Mouse (Mus musculus): ENCODE measurements around the gene Pgam2. TPM values are rescaled to one million over a fixed set of nuclear protein-coding genes. Genes with fewer than 3 reads are reported as not detected.
A peak's percentile ranks its signal among the peaks of the same experiment; 100 is the strongest.

Gene Pgam2
- total RNA-seq, 1 experiment from 2014 or later, result not detected

GRCm38 (mm10) chr11:5807956-5808355, 4.4 kb upstream of the Pgam2 start:
- DNase-seq, result no peak

DNA sequence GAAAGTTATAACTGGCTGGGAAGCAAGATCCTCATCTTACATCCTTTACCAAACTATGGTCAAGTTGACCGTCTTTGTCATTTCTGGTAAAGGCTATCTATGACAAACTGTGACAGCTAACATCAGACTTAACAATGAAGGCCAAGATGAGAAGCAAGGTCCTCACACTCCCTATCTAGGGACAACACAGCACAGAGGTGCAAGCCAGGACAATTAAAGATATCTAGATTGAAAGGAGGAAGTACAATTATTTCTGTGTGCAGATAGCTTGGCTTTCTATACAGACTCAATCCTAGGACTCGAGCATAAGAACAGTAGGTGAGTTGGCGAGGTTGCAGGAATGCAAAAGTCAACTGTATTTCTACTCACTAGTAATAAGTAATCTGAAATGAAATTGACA, 2.2 kb upstream of the Pgam2 start:
- no peak for DNase-seq

GRCm38 (mm10) chr11:5804174-5804573, 641 bp upstream of the Pgam2 start:
- no peak for DNase-seq

DNA sequence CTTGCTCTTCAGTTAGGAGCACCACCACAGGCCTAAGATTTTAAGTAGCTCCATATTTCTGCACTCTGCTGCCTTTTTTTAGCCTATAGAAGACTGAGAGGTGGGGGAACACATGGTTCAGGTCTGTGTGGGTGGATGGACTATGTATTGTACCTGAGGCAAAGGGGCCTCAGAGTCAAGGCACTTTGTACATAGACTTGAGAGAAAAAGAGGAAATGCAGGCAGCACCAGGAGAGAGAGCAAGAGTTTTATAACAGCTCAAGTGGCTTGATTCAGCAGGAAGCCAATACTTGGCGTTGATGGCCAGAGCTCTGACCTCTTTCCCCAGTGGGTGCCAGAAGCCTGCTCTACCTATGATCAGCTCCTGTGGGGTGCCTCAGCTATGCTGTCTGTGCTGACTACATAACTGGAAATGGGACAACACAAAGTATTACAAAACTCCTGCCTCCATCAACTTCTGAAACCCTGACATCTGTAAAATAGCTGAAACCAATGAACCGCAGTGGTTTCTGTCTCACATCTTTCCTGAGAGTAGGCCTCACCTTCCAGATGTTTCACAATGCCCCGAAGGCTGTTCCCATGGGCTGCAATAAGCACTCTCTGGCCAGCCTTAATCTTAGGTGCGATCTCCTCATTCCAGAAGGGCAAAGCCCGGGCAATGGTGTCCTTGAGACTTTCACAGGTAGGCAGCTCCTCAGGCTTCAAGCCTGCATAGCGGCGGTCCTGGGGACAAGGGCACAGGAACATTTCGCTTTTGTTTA, 896 bp downstream of the Pgam2 start:
- DNase-seq, result peak; percentile 17

- no peak for DNase-seq
Observed at GRCm38 (mm10) chr11:5802005-5802404, 1.5 kb downstream of the Pgam2 start.

- DNase-seq, result no peak
Observed at GRCm38 (mm10) chr11:5801511-5801910, 2.0 kb downstream of the Pgam2 start.

DNA sequence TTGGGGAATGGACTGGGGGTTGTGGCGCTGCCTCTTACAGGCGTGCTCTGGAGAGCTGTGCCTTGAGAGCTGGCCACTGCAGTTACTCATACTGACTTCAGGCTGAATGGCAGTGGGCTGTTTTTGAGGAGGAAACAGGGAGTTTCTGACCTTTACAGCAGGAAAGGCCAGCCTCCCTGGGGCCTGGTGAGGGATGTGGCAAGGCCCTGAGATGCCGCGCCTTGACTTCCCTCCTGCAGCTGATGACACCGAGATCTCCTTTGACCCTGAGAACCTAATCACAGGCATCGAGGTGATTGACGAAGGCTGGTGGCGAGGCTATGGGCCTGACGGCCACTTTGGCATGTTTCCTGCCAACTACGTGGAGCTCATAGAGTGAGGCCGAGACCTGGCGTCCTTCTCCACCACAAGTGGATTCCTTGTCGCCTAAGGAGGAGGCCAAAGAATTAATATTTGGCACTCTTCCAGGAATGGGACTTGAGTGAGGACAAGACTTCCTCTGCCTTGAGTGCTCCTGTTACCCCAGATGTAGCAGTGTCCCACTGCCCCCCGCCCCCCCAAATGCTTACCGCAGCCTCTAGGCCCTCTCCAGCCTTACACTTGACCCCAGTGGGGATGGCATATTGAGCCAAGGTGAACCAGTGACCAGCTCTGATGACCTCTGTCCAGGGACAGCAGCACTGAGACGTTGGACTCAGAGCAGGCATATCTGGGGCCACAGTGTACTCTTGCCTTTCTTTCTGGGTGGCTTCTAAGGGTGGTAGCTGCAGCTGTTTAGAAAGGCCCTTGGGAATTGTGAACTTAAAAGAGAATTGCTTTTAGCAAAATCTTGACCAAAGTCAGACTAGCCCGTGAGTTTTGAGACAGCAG, 3.7 kb downstream of the Pgam2 start:
- peak; percentile 44 for DNase-seq

GRCm38 (mm10) chr11:5797928-5798327, 5.6 kb downstream of the Pgam2 start:
- DNase-seq, result no peak

- no peak for DNase-seq
Observed at GRCm38 (mm10) chr11:5797371-5797770, 6.2 kb downstream of the Pgam2 start.

- no peak for DNase-seq
Observed at GRCm38 (mm10) chr11:5796939-5797338, 6.6 kb downstream of the Pgam2 start.

DNA sequence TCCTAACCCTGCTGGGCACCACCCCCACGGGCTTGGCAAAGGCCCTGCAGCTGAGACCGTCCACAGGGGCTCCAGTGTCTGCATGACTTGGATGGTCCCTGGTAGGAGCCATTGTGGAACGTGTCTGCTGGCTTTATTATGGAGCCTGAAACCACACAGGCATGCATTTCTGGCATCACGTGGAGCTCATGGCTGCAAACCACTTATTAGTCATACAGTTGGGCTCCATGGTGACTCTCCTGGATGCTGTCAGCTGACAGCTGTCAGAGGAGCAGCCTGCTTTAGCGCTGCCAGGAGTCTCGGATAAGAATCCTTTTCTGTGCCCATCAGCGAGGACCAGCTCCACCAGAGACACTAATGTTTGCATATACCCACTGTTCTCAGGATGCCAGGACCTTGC, 7.8 kb downstream of the Pgam2 start:
- DNase-seq, result peak; percentile 41

DNA sequence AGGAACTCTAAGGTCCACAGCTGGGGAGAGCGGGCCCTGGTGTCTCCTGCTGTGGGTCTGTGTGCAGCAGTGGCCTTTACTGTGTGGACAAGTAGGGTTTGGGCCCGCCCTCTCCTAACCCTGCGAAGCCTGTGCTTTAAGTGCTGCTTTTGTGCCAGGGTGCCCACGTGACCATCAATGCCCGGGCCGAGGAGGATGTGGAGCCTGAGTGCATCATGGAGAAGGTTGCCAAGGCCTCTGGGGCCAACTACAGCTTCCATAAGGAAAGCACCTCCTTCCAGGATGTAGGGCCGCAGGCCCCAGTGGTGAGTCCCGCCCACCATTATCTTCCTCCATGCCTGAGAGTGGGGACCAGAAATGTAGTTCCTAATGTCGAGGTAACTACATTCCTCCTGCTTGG, 8.2 kb downstream of the Pgam2 start:
- DNase-seq, result no peak

GRCm38 (mm10) chr11:5790431-5790830, 13.1 kb downstream of the Pgam2 start:
- DNase-seq, result no peak

- no peak for DNase-seq
Observed at GRCm38 (mm10) chr11:5789754-5790333, 13.7 kb downstream of the Pgam2 start.

- DNase-seq, result peak; percentile 62
Observed at GRCm38 (mm10) chr11:5789071-5789753, 14.3 kb downstream of the Pgam2 start.

DNA sequence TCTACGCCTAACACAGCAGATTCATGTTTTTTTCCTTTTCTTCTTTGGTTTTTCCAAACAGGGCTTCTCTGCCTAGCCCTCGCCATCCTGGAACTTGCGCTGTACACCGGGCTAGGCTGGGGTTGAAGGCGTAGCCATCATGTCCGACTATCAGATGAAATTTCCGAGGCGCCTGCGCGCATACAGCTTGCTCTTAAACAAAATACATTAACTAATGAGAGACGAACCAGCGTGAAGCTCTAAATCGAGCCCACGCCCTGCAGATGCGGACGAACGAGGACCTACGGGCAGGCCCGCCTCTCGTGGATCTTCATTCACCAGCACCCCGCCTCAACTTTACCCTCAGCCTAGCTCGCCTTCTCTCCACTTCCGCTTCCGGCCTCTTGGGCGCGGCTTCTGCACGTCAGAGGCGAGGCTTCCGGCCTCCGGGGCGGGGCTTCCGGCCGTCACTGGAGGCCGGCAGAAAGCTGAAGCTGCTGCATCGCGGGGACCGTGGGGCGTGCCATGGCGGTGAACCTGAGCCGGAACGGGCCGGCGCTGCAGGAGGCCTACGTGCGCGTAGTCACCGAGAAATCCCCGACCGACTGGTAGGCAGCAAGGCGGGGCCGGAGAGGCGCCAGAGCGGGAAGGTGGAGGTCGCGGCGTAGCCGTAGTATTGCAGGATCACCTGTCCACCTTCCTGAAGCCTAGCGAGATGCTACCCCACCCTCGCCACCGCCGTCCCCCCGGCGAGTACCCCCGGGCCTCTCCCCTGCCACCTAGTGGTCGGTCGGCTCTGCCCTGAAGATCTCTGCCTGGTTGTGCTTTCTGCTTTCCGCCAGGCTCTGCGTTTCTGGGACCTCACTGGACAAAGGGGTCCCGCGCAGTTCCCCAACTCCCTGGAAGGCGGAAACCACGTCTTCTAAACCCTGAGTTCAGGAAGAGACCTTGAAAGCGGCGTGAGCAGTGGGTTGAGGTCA, 15.2 kb downstream of the Pgam2 start, which contains the start of gene Dbnl:
TSS of gene Dbnl (plus strand) at position 433 of the 959 bp plus-strand sequence.
- DNase-seq, result peak; percentile 98

GRCm38 (mm10) chr11:5787671-5788055, 15.9 kb downstream of the Pgam2 start:
- DNase-seq, result no peak

DNA sequence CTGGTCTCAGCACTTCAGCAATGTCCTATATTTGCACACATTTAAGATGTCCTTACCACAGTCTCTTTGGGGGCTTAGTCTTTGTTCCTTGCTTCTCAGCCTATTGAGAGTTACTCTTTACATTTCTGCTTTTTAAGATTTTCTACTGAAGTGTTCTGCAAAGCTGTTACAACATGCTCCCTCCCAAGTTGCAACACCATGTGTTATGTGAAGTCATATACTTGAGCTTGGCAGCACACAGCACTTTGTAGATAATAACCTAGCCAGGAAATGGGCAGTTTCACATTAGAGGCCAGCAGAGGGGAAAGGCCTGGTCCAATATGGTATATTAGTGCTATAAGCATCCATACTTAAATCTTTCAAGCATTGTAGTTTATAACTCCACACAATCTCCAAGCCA, 17.8 kb downstream of the Pgam2 start:
- DNase-seq, result peak; percentile 17

GRCm38 (mm10) chr11:5782199-5782944, 21.2 kb downstream of the Pgam2 start:
- DNase-seq, result peak; percentile 54

DNA sequence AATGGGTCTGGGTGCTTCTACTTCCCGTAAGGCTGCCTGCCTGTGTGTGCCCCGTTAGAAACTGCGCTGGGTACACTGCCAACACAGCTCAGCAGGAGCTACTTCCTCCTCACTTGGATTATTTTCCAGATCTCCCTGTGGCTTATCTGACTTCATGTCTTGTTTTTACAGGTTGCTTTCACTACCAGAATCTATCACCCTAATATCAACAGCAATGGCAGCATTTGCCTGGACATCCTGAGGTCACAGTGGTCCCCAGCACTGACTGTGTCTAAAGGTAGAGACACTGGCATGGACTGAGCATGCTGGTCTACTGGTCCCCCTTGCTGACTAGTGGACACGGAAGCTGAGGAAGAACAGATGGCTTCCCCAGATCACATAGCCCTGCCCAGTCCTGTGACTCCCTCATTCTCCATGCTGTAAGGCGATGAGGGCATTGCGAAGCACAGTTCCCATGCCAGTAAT, 23.5 kb downstream of the Pgam2 start:
- DNase-seq, result no peak
